Mouse (Mus musculus) liver, embryonic 11.5 days (tissue): Measurements from ENCODE around the gene Frmd3. TPM values are rescaled to one million over a fixed set of nuclear protein-coding genes. Genes with fewer than 3 reads are reported as not detected.

Source experiments
- ATAC-seq: fragments of 200-750 bp; cut with Nextera tagmentation; replicated peaks from 2 replicates; pipeline ENCODE4 v1.8.0; 2017; ENCODE audit warnings: moderate number of reproducible peaks, mild to moderate bottlenecking, moderate TSS enrichment, moderate library complexity; ENCODE audit not compliant: low FRiP score
- DNase-seq: peaks from one replicate; pipeline ENCODE4 v3.0.0-alpha.2; 2017; ENCODE audit warnings: low spot score
- H3K27ac ChIP-seq: fragments of 300-500 bp; sonication (generic); 2 replicates; pipeline ENCODE4 v1.5.1; 2014; ENCODE audit warnings: mild to moderate bottlenecking, low read depth, low read length, control low read depth
- H3K27me3 ChIP-seq: fragments of 300-500 bp; sonication (generic); replicated peaks from 2 replicates; pipeline ENCODE4 v1.6.1; 2014; ENCODE audit warnings: low read length, mixed read lengths; ENCODE audit not compliant: control insufficient read depth, insufficient read depth
- H3K36me3 ChIP-seq: fragments of 300-500 bp; sonication (generic); 2 replicates; pipeline ENCODE4 v1.6.1; 2014; ENCODE audit warnings: mild to moderate bottlenecking, low read length, moderate library complexity, mixed read lengths; ENCODE audit not compliant: control insufficient read depth, insufficient read depth
- H3K4me1 ChIP-seq: fragments of 300-500 bp; sonication (generic); replicated peaks from 2 replicates; pipeline ENCODE4 v1.6.1; 2014; ENCODE audit warnings: low read length, mixed read lengths; ENCODE audit not compliant: control insufficient read depth, insufficient read depth
- H3K4me2 ChIP-seq: fragments of 300-500 bp; sonication (generic); 2 replicates; pipeline ENCODE4 v1.6.1; 2014; ENCODE audit warnings: mild to moderate bottlenecking, control low read depth, moderate library complexity
- H3K4me3 ChIP-seq: fragments of 300-500 bp; sonication (generic); 2 replicates; pipeline ENCODE4 v1.5.1; 2014; ENCODE audit warnings: low read depth, low read length, control low read depth
- H3K9ac ChIP-seq: fragments of 300-500 bp; sonication (generic); 2 replicates; pipeline ENCODE4 v1.6.1; 2014; ENCODE audit warnings: low read depth, low read length, control low read depth
- H3K9me3 ChIP-seq: fragments of 300-500 bp; sonication (generic); 2 replicates; pipeline ENCODE4 v1.6.1; 2016; ENCODE audit warnings: low read length, inconsistent platforms, mixed read lengths; ENCODE audit not compliant: control insufficient read depth
- WGBS: fragments of 180-500 bp; shearing (Covaris S2); extraction: QIAGEN DNeasy Blood & Tissue Kit; methylation state at CpG from one replicate; pipeline ENCODE4 v1.1.7; 2014; 5-methylcytosine and 5-hydroxymethylcytosine counted together
- polyA plus RNA-seq: library from polyadenylated mRNA; unstranded; fragments of >200 nt; fragmentation: Nextera tagmentation; extraction: Ambion mirVana; gene quantifications from 2 replicates; pipeline ENCODE4 v1.2.1, GENCODE M21; 2014

Frmd3 gene
- polyA plus RNA-seq, 1 experiment from 2014 or later = 0.19 TPM

- no peak within 1 kb of the TSS for H3K9ac ChIP-seq
- ATAC-seq (no peak), DNase-seq (no peak)
- H3K4me1 ChIP-seq = no peaks in the 10 kb centered on the region
- no peak within 1 kb of the TSS for H3K4me2 ChIP-seq
- no peaks in the 10 kb centered on the region for H3K27me3 ChIP-seq
- H3K36me3 ChIP-seq = no peaks in the 10 kb centered on the region
- no peaks in the 10 kb centered on the region for H3K9me3 ChIP-seq
- H3K27ac ChIP-seq = no peak within 1 kb of the TSS
- no peak within 1 kb of the TSS for H3K4me3 ChIP-seq
- WGBS = 93% methylated on average over 1 of the region's 1 CpGs
Observed at GRCm38 (mm10) chr4:74242176-74242575, 228.9 kb downstream of the Frmd3 start, which contains the start of gene Kdm4c. Kdm4c (plus strand) TSS chr4:74242497.

Other genes with a start within 250 kb of the Frmd3 start
- gene Rasef, start 222.4 kb upstream of the Frmd3 start, polyA plus RNA-seq = 0.40 and 0.63 TPM in 2 replicates
- not detected in 2 replicates for gene Gm11758, start 137.2 kb upstream of the Frmd3 start, polyA plus RNA-seq
- not detected in 2 replicates for gene Gm11757, start 122.3 kb upstream of the Frmd3 start, polyA plus RNA-seq
- not detected in 2 replicates for gene Gm13871, start 107.5 kb upstream of the Frmd3 start, polyA plus RNA-seq
- gene Gm11756, start 92.7 kb upstream of the Frmd3 start, polyA plus RNA-seq = not detected in 2 replicates
- gene 2310002L09Rik, start 62.6 kb upstream of the Frmd3 start, polyA plus RNA-seq = not detected in 2 replicates
- 9.9 and 10.5 TPM in 2 replicates for gene Kdm4c, start 229.1 kb downstream of the Frmd3 start, polyA plus RNA-seq